Mouse (Mus musculus): ENCODE measurements around the gene Spink8. TPM values are rescaled to one million over a fixed set of nuclear protein-coding genes. Genes with fewer than 3 reads are reported as not detected.

Gene Spink8
- total RNA-seq, 2 experiments from 2014 or later, result 60.8 to 71.0 TPM

DNA sequence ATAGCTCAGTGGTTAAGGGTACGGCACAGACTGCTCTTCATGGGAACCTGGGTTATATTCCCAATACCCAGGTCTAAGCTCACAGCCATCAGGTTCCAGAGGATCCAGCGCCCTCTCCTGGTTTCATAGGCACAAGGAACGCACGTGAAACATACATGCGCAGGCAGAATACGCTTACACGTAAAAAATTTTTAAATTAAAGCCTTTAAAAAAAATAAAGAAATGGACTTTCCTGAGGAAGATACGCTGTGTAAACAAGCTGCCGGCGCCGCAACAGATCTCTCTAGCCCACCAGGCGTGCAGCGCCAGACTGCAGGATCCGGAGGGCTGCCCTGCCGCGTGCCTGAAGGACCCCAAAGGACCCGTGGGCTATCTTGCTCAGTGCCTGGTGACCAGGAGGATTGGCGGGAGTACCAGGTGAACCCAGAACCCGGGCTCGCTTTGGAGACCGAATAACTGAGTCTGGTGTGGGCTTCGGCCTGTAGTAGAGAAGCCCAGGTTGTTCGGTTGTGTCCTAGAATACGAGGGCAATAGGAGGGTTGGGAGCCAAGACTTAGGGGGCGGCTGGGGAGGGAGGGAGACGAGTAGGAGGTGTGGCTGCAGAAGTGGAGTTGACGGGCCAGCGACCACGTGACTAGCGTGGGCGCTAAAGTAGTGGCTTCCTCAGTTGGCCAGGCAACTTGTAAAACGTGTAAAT, 20.5 kb downstream of the Spink8 start, which contains the start of gene Nme6:
Gene Nme6, plus strand, starts transcription at position 359 of the 697 bp plus-strand sequence.
- Histone ChIP-seq H3K27ac (peak within 1 kb of the TSS; percentile 93), H3K4me3 (peak within 1 kb of the TSS; percentile 77)
- TF ChIP-seq CTCF (conservative IDR thresholded peaks at IDR 0.05), result peak; percentile 94
- peak; percentile 73 to 83 for DNase-seq (ENCODE audit: low spot score in 2 of 2)

DNA sequence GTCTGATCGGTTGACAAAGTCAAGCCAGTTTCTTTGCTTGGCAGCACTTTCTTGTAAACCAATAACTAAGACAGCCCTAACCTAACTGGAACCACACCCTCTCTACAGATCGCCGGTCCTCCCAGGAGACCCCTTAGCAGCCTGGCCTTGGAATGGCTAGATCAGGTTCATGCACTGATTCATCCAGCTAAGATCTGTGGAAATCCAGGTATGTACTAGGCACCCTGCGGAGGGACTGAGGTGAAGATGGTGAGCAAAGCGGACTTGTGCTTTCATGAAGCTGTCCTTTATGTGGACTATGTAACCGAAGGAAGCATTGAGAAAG, 21.0 kb downstream of the Spink8 start:
- no peak for TF ChIP-seq CTCF (conservative IDR thresholded peaks at IDR 0.05)
- H3K27ac ChIP-seq, result peak overlapping the region; percentile 93
- peak overlapping the region; percentile 77 for H3K4me3 ChIP-seq
- no peak for DNase-seq (ENCODE audit: low spot score in 2 of 2)

DNA sequence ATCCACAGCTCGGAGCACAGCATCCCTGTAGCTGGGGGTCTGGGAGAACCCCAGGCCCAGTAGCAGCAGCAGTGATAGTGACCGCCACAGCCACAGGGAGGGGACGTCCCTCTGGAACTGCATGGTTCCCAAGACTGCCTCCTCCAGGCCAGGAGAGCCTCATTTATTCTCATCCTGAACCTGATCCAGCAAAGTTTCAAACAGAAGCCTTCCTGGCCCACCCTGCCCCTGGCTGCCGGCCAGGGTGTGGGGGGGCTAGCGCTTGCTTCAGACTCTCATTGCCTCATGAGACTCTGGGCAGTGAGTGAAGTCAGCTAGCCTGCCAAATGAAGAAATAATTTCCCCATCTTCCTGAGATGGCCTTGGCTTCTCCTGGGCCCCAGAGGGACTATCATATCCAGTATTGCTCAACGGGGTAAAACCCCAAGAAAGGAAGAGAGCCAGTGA, 37.3 kb downstream of the Spink8 start, which contains the start of gene Camp:
Gene Camp, minus strand, starts transcription at position 306 of the 447 bp plus-strand sequence.
- H3K4me3 ChIP-seq, result no peak within 1 kb of the TSS
- no peak for DNase-seq (ENCODE audit: low spot score in 2 of 2)
- no peak for TF ChIP-seq CTCF (conservative IDR thresholded peaks at IDR 0.05)
- H3K27ac ChIP-seq, result no peak within 1 kb of the TSS

DNA sequence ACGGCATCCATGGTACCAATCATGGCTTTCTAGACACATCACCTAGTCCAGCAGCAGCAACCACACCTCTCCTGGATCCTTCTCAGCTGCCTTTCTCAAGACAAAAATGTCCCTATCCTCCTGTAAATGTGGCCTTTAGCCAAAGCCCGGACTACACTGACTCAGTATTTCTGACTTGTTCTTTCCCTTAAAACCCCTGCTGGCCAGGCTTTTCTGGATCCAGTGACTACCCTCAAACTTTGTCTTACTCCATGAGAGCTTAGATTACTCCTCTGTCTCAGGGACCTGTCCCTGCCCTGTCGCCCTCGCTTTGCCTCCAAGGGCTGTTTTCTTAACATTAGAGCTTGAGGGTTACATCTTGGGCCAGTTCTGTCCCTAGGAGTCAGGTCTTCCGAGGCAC, 38.0 kb downstream of the Spink8 start:
- no peak for TF ChIP-seq CTCF (conservative IDR thresholded peaks at IDR 0.05)
- H3K4me3 ChIP-seq, result no peak overlapping the region
- DNase-seq (ENCODE audit: low spot score in 2 of 2), result no peak
- no peak overlapping the region for H3K27ac ChIP-seq

DNA sequence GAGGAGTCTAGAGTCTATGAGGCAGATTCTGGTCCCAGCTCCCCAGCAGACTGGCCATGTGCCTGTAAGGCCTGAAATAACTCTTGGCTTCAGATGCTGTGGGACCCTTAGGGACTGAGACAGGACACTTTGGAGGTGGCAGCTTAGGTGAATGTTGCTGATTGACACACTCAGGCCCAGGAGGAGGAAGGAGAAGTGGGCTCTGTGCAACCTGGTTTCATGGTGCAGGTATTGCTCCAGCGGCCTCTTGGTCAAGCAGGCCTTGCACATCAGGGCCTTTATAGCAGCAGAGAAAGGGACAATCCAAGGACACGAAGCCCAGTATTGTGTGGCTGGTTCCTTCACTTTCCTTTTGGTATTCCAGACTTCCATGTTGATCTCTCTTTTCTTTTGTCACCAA, 42.3 kb downstream of the Spink8 start:
- no peak for DNase-seq (ENCODE audit: low spot score in 2 of 2)
- no peak overlapping the region for H3K27ac ChIP-seq
- TF ChIP-seq CTCF (conservative IDR thresholded peaks at IDR 0.05), result no peak
- H3K4me3 ChIP-seq, result no peak overlapping the region

DNA sequence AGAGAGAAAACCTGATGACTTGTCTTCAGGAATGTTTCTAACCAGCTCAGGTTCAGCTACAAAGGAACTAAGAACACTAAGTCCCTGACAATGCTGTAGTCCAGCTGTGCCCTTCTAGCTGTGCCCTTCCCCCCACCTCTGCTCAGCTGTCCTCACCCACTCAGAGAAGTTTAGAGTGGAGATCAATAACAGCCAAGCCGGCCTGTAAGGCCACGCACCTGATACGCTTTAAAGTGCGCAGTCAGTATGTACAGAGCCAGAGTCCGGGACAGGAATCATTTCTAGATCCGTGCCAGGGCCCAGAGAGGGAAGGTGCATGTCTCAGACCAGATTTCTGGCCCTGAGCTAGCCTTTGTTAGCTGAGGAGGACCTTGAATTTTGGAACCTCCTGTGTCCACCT, 43.9 kb downstream of the Spink8 start:
- Histone ChIP-seq H3K4me3 (no peak overlapping the region), H3K27ac (no peak overlapping the region)
- DNase-seq (ENCODE audit: low spot score in 2 of 2), result no peak
- no peak for TF ChIP-seq CTCF (conservative IDR thresholded peaks at IDR 0.05)

DNA sequence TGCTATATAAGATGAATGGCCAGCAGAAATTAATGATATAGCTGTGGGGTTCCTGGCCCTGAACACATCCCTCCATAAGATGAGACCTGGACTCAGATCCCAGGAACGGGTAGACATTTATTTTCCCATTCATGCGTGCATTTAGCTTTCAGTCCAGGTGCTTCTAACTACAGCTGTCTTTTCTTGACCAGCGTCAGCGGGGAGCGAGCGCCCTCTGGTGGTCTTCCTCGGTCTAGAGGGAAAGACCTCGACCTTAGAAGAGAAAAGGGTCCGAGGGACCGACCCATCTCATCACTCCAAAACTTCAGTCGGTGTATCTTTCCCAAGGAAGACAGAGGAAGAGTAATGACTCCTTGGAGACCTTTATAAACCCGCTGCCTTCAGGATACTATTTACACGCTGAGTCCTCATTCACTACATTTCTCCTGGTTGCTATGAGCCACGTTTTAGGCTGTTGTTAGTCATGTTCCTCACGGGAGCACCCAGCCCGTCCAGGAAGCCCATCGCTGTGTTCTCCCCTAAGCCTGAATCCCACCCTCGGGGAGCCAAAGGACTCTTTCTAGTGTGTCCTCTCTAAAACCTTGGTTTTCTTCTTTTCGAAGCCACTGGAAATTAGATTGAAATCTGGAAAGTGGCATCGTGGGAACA, 50.4 kb downstream of the Spink8 start:
- Histone ChIP-seq H3K4me3 (peak overlapping the region; percentile 35), H3K27ac (no peak overlapping the region)
- peak; percentile 50 to 81 for DNase-seq (ENCODE audit: low spot score in 2 of 2)
- TF ChIP-seq CTCF (conservative IDR thresholded peaks at IDR 0.05), result peak; percentile 97

DNA sequence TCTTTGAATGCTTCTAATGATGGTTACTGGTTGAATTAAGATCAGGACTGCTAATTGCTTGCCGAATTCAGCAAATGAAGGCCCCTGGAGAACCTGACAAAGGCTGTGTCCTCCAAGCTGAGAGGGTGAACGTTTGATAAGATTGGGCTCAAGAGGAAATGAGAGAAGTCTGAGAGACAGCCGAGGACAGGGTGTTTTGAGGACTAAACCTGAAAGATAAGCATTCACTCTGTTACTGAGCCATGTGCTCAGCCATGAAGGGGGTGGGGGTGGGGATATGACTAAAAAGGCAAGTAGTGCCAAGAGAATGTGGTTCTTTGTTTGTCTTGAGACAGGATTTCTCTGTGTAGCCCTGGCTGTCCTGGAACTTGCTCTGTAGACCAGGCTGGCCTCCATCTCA, 51.0 kb downstream of the Spink8 start:
- TF ChIP-seq CTCF (conservative IDR thresholded peaks at IDR 0.05), result no peak

DNA sequence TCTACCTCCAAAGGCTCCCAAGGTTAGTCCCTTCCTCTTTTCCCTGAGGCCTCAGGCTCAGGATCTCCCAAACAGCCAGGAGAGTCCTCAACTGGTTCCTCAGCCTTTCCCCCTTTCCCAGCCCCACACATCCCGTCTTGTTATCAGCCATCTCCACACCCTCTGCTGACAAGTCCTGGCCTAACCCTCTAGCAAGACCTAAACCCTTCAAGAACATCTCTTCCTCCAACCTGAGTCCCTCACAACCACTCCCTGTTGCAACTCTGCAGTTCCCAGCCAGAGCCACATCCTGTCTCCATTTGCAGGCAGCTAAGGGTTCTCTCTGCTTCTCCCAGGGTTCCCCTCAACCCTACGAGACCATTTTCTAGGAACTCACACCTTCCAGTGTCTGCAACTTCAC, 54.1 kb downstream of the Spink8 start:
- Histone ChIP-seq H3K27ac (no peak overlapping the region), H3K4me3 (no peak overlapping the region)
- DNase-seq (ENCODE audit: low spot score in 2 of 2), result no peak
- no peak for TF ChIP-seq CTCF (conservative IDR thresholded peaks at IDR 0.05)

More for the DNA sequence above, 51.0 kb downstream of the Spink8 start:
- no peak overlapping the region for H3K4me3 ChIP-seq
- DNase-seq (ENCODE audit: low spot score in 2 of 2), result no peak
- H3K27ac ChIP-seq, result no peak overlapping the region

DNA sequence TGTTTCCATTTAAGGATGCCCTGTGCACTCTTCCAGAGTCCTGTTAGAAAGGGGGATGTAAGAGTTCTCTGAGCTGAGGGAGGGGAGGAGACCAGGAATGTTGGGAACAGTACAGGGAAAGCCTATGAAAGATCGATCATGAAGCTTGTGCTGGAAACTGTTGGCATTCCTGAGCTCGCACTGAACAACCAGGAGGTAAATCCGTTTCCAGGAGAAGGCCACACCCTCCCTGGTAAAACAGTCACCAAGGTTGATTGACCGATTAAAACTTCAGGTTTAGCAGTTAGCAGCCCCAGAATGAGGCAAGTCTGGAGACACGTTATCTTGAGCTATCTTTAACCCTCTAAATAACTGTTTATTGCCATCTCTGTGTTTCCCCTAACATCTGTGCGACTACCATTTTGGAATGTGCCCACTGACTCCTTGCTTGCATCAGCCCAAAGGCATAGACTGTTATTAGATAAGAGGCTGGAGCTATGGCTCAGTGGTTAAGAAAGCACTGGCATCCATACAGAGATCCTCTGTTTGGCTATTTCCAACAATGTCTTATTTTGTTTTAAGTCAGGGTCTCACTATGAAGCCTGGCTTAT, 59.0 kb downstream of the Spink8 start:
- no peak for DNase-seq (ENCODE audit: low spot score in 2 of 2)
- H3K4me3 ChIP-seq, result no peak overlapping the region
- H3K27ac ChIP-seq, result no peak overlapping the region
- TF ChIP-seq CTCF (conservative IDR thresholded peaks at IDR 0.05), result no peak

DNA sequence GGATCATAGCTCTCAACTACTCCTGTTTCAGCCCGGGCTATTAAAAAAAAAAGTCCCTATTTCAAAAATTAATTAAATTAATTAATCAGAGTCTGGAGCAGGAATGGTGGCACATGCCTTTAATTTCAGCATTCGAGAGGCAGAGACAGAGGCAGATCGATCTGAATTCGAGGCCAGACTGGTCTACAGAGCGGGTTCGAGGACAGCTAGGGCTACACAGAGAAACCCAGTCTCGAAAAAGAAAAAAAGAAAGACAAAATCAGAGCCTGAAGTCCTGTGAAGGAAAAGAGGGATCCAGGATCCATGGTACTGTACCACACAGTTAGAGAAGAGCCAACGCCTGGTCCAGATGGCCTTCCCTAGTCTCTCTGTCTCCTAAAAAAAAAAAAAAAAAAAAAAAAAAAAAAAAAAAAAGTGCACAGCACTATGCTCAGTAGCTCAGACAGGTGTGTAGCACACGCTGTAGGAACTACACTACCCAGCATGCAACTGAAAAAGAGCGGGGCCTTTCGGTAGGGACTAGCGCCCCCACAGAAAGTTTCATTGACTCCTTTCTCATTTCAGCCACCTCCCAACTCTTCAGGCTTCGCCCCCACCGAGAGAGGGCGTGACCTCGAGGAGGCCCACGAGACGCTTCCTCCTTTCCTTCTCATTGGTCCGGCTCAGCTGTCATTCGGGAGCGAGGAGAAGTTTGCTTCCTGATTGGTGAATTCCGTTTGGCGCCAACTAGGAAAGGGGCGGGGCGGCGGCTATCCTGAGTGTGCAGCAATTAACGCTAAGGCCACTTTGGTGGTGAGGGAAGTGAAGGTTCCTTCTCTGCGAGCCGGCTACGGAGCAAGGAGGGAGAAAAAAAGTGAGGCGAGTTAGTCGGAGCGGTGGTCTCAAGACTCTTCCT, 63.0 kb downstream of the Spink8 start, which contains the start of gene Cdc25a:
Gene Cdc25a, plus strand, starts transcription at position 783 of the 895 bp plus-strand sequence.
- peak within 1 kb of the TSS; percentile 78 for H3K27ac ChIP-seq
- DNase-seq (ENCODE audit: low spot score in 2 of 2), result peak; percentile 94 to 97
- peak; percentile 69 for TF ChIP-seq CTCF (conservative IDR thresholded peaks at IDR 0.05)
- peak within 1 kb of the TSS; percentile 90 for H3K4me3 ChIP-seq
